Mouse (Mus musculus) embryonic facial prominence, embryonic 10.5 days (tissue): ENCODE results near the gene Gm11634. TPM values are rescaled to one million over a fixed set of nuclear protein-coding genes. Genes with fewer than 3 reads are reported as not detected.

Source experiments
- DNase-seq: peaks from one replicate; pipeline ENCODE4 v3.0.0-alpha.2; 2017; ENCODE audit warnings: low spot score
- H3K27ac ChIP-seq: fragments of 300-500 bp; sonication (generic); replicated peaks from 2 replicates; pipeline ENCODE4 v1.5.1; 2016; ENCODE audit warnings: mild to moderate bottlenecking
- H3K27me3 ChIP-seq: fragments of 300-500 bp; sonication (generic); replicated peaks from 2 replicates; pipeline ENCODE4 v1.6.1; 2016; ENCODE audit warnings: low read depth, mild to moderate bottlenecking; ENCODE audit not compliant: poor library complexity, severe bottlenecking
- H3K36me3 ChIP-seq: fragments of 300-500 bp; sonication (generic); replicated peaks from 2 replicates; pipeline ENCODE4 v1.6.1; 2016; ENCODE audit warnings: mild to moderate bottlenecking, moderate library complexity
- H3K4me1 ChIP-seq: fragments of 300-500 bp; sonication (generic); 2 replicates; pipeline ENCODE4 v1.6.1; 2016
- H3K4me3 ChIP-seq: fragments of 300-500 bp; sonication (generic); 2 replicates; pipeline ENCODE4 v1.5.1; 2016; ENCODE audit warnings: mild to moderate bottlenecking, moderate library complexity
- H3K9me3 ChIP-seq: fragments of 300-500 bp; sonication (generic); 2 replicates; pipeline ENCODE4 v1.6.1; 2016; ENCODE audit warnings: mild to moderate bottlenecking
- WGBS: fragments of 180-500 bp; shearing (Covaris S2); methylation state at CpG from one replicate; pipeline ENCODE4 v1.1.7; 2016; 5-methylcytosine and 5-hydroxymethylcytosine counted together
- polyA plus RNA-seq: library from polyadenylated mRNA; unstranded; fragments of >200 nt; fragmentation: Nextera tagmentation; extraction: Ambion mirVana; gene quantifications from 2 replicates; pipeline ENCODE4 v1.2.1, GENCODE M21; 2016

The Gm11634 gene
- polyA plus RNA-seq, 1 experiment from 2014 or later, result not detected

GRCm38 (mm10) chr11:101548526-101548925, 50.5 kb downstream of the Gm11634 start:
- no peaks in the 10 kb centered on the region for H3K9me3 ChIP-seq
- H3K36me3 ChIP-seq, result peaks cover 61% of the 10 kb centered on the region
- H3K27me3 ChIP-seq, result no peaks in the 10 kb centered on the region
- H3K27ac ChIP-seq, result no peak overlapping the region
- no peak for DNase-seq
- H3K4me3 ChIP-seq, result no peak overlapping the region
- peaks cover 14% of the 10 kb centered on the region for H3K4me1 ChIP-seq

DNA sequence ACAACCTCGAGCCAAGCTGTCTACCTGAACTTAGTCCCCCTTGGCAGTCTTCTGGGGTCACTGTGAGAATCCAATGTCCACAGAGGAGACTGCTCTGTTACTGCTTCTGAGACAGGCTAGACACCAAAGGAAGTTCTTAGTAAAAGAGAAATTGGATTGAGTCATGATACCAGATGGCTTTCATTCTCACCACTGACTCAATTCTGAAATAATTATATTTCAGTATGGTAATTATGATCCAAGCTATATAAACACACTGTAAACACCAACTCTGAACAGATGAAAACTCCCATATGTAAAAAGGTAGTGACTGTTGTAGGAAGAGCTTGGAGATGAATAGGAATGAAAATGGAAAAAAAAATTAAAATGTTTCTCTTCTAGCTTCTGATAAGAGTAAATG, 54.9 kb downstream of the Gm11634 start:
- Histone ChIP-seq H3K27me3 (no peaks in the 10 kb centered on the region), H3K9me3 (no peaks in the 10 kb centered on the region), H3K36me3 (peaks cover 90% of the 10 kb centered on the region), H3K4me3 (no peak overlapping the region), H3K4me1 (0 out of 2 replicates have a peak, but pooled peaks cover 6% of the 10 kb centered on the region), H3K27ac (no peak overlapping the region)
- 80% methylated on average over 1 of the region's 1 CpGs for WGBS
- DNase-seq, result no peak

Other genes starting within 250 kb of the Gm11634 start
- not detected in 2 replicates for gene G6pc, start 231.7 kb downstream of the Gm11634 start, polyA plus RNA-seq
- gene Aarsd1, start 181.6 kb downstream of the Gm11634 start, polyA plus RNA-seq, result 102 and 110 TPM in 2 replicates
- gene Gm27029, start 174.5 kb downstream of the Gm11634 start, polyA plus RNA-seq, result 12.6 and 13.1 TPM in 2 replicates
- 17.5 and 21.4 TPM in 2 replicates for gene Rundc1, start 174.2 kb downstream of the Gm11634 start, polyA plus RNA-seq
- gene Ptges3l, start 173.9 kb downstream of the Gm11634 start, polyA plus RNA-seq, result 3.9 and 4.7 TPM in 2 replicates
- 469 and 481 TPM in 2 replicates for gene Rpl27, start 157.0 kb downstream of the Gm11634 start, polyA plus RNA-seq
- gene Ifi35, start 150.8 kb downstream of the Gm11634 start, polyA plus RNA-seq, result 2.1 and 3.1 TPM in 2 replicates
- gene Rnd2, start 134.3 kb downstream of the Gm11634 start, polyA plus RNA-seq, result 16.5 and 31.6 TPM in 2 replicates
- gene Vat1, start 133.0 kb downstream of the Gm11634 start, polyA plus RNA-seq, result 21.3 and 29.6 TPM in 2 replicates
- gene Brca1, start 47.3 kb downstream of the Gm11634 start, polyA plus RNA-seq, result 23.7 and 27.0 TPM in 2 replicates
- gene Nbr1, start 47.1 kb downstream of the Gm11634 start, polyA plus RNA-seq, result 68.0 and 70.0 TPM in 2 replicates
- gene Tmem106a, start 17.0 kb downstream of the Gm11634 start, polyA plus RNA-seq, result 1.5 and 2.1 TPM in 2 replicates
- gene Rdm1, start 27.9 kb upstream of the Gm11634 start, polyA plus RNA-seq, result 28.2 and 29.4 TPM in 2 replicates
- gene Arl4d, start 66.3 kb upstream of the Gm11634 start, polyA plus RNA-seq, result 3.3 and 5.1 TPM in 2 replicates
- 50.5 and 52.3 TPM in 2 replicates for gene Dhx8, start 133.7 kb upstream of the Gm11634 start, polyA plus RNA-seq
- 15.9 and 18.9 TPM in 2 replicates for gene Etv4, start 186.1 kb upstream of the Gm11634 start, polyA plus RNA-seq